Mouse (Mus musculus) thymus, postnatal 14 days (tissue): Measurements from ENCODE around the gene Glis3.

Experiments used
- DNase-seq: peaks from one replicate; pipeline ENCODE4 v3.0.0; 2021

Gene Glis3

DNA sequence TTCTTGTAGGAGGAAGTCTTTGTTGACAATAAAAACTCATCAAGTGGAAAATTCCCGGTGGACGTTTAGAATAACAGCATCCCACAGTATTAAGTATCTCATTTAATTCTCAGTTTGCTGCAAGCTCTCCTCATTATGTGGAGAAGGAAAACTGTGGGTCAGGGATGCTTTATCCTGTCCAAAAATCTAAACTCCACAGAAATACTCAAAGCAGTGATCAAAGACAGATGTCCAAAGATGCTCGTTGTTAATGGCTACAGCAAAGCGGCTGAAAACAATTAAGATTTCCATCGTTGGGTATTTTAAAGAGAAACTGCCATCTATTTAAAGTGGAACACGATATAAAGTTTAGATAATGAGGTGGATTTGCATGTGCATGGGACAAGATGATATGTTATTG is 454.2 kb downstream of the Glis3 start:
- DNase-seq = no peak

DNA sequence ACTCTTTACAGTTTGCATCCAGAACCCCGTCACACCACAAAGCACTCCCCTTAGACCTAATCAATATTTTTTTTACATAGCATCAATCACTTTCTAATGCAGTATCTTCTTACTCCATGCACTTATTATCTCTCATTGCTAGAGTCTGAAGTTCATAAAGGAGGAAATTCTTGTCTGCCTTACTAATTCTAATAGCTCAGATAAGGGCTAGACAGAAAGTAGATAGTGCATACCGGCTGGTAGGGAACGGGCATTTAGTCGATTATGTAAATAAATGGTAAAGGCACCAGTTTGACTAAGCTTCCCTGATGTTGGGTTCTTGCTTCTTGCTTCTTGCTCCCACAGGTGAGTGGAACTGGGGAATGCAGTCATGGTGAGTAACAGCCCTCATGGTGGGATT is 468.2 kb downstream of the Glis3 start:
- DNase-seq = no peak
